Mouse (Mus musculus): ENCODE measurements around the gene Mre11a.

DNA sequence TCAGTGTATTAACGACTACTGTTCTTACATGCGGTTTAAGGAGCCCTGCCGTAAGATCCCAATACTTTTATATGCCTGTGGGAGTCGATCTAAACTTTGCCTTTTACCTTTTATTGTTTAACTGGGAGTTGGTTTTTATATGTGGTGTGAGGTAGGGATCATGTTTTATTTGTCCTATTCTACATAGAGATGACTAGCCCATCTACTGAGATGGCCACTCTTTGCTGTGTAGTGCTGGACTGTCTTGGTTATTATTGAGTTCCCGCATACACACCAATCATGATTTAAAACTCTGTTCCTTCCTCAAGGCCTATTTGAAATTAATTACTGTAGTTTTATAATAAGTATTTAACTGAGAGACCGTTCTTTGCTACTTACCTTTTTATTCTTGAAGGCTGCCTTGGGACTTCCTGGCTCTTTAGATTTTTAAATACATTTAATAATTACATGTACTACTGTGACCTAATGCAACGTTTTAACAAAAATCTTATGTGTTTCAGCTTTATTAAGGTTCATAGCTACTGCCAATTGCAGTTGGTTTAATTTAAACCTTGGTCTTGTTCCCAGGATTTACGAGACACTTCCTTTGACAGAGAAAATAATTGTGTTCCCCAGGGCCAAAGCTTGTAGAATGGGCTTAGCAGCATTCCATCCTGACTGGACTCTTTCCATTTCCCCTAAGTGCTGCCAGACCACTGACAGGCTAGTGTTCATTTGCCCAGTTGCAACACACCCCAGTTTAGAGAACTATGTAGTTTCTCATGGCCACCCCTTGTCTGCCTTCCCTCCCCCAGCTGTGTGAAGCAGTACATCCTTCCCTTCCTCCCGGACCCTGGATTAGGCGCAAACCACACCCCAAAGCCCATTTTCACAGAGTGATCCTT is 57.7 kb downstream of the Mre11a start:
- no peak for TF ChIP-seq CTCF (IDR thresholded peaks at IDR 0.05; ENCODE audit: low read depth)
- TF ChIP-seq EP300 (optimal IDR thresholded peaks at IDR 0.05): no peak
